Mouse (Mus musculus) thymus, adult 18-20 months (tissue): ENCODE measurements at regions not wholly inside any gene's neighbourhood (a gene's known extent, or its start where the extent isn't known, plus 50 kb on each side); places are given as distances from the start of the nearest gene placed in this dataset.
A peak's percentile ranks its signal among the peaks of the same experiment; 100 is the strongest.

ENCODE experiments used
- DNase-seq, 2 experiments: peaks; one replicate each; pipeline ENCODE4 v3.0.0; 2022; ENCODE audit warnings: mixed read lengths in 2 of 2

DNA sequence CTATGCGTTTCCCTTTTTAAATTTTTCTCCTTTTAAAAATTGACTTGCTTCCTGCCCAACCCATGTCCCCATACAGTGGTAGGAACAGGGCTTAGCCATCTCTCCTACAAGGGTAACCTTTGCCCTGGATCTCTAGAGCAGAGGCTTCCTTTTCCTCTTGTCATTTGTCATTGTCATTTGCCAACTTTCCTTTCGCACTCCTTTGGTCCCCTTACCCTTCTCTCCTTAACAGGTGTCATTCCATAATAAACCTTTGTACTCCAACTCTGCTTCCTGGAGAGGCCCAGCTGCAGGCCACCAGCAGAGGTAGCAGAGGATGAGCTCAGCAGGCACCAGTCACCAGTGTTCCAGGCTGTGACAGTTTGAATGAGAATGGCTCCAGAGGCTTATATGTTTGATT is 347.4 kb upstream of the Id2 start:
- no peak for DNase-seq

DNA sequence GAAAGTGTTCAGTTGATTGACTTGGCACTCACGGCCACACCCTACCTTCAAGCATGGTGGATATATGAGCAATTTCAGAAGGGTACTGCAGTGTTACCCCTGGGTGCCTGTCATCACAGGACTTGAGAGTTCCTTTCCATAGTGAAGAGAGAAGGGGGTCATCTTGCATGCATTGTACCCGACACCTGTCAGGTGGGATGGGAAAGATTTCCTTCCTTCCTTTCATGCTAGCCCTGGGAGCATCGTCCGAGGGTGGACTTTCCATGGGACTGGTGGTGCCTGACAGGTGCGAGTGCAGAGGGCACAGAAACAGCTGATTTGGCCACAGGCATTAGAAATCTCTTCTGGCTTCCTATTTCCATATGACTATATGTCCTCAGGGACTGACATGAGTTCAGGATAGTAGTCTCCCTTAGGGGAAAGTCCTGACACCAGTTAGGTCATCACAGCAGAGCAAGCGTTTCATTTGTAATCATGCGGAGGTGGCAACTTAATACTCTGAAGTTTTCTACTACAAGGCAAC is 342.1 kb upstream of the Id2 start:
- DNase-seq, result no peak

DNA sequence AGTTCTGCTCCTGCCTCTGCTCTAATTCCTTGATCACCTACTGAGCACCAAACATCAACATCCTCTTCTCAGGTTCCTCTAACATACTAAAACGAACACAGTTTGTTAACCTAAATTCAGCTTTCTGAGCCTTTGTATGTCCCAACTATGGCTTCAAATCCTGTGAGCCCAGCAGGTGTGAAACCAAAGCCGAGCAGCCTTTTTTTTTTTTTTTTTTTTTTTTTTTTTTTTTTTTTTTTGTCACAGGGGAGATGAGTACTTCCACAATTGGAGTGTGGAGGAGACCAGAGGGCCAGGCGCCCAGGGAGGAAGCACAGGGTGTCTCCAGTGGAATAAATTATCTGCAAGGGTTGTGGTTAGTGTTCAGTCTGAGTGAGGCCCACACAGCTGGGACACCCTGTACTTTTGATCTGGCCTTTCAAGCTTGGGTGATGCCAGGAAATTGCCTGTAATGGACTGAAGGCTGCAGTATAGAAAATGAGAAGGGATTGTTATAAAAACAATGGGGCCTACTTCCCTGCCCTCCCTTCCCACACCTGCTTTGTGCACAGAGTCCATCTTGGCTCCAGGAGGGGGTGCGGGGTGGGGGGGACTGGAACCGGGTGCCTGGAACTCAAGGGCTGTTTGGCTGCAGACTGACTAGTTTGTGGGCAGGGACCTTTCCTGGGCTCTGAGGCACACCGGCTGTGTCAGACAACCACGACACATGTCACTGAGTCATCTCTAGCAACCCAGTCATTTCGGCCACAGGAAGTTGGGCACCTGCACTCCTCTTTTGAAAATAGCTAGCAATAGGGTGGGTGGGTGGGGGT is 341.5 kb upstream of the Id2 start:
- DNase-seq, result peak in 1 of 2 experiments; percentile 25

DNA sequence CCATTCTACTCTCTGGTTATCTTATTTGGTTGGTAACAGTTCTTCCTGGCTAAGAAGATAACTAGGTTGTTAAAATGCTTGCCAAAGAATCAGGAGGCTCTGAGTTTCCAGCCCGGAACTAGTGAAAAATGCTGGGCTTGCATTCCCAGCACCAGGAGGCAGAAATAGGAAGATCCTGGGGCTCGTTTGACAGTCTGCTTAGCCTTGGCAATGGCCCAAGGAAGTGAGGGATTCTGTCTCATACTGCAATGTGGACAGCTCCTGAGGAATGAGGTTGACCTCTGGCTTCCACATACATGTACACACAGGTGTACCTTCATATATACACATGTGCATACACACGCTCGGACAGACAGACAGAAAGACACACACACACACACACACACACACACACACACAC is 340.6 kb upstream of the Id2 start:
- DNase-seq, result no peak

GRCm38 (mm10) chr12:25436220-25436911 is 339.4 kb upstream of the Id2 start:
- no peak for DNase-seq

DNA sequence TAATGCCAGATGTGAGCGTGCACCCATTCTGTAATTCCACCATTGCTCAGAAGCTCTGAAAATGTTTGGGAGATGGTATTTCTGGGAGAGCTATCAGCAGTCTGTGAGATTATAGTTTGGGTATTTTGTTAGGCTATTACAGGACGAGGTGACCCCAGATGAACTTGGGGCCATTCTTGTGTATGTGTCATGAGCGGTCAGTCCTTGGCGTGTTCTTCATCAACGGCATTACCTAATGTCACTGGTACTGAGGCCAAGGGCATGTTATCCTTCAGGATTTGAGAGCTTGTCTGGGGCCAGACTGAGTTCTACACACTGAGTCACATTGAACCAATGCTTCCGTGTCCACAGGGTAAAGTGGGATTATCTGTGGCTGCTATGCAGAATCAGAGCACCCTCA is 335.9 kb upstream of the Id2 start:
- no peak for DNase-seq

- DNase-seq, result peak; percentile 7 to 44
These were observed 334.0 kb upstream of the Id2 start for GRCm38 (mm10) chr12:25430911-25431310.

- DNase-seq, result no peak
These were observed 331.1 kb upstream of the Id2 start for GRCm38 (mm10) chr12:25427911-25428642.

- DNase-seq, result no peak
These were observed 320.4 kb upstream of the Id2 start for GRCm38 (mm10) chr12:25417336-25417735.

- DNase-seq, result no peak
These were observed 319.6 kb upstream of the Id2 start for GRCm38 (mm10) chr12:25416571-25416970.

DNA sequence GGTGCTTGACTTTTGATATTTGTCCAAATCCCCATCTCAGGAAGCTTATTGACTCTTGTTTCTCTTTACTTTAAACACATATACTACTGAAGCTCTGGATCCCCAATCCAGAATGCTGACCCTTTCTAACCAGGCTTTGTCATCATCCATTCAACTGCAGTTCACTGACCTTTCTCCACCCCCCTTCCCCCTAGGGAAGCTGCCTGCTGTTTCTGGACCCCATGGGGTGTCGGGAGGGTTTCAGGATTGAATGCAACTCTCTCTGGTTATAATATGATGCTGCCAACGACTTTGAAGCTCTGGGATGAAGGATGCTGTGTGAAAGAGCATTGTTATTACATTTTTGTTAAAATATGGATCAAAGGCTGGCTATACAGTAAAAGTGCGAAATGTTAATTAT is 318.7 kb upstream of the Id2 start:
- DNase-seq, result no peak

DNA sequence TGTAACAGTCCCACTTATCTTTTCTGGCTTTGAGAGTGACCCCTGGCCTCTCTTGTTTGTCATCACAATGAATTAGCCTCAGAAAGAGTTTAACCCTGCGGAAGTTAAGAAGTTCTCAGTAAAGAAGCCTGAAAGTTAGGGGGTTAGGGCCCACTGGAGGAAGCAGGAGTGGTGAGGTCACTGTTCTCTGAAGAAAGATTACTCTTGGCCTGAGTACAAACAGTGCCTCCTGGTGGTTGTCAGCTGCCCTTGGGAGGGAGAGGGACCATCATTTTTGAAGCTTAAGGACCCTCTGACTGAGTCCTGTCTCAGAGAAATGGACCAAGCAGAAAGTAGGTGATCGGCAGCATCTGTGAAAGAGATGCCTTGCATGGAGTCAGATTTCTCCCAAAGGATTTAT is 318.3 kb upstream of the Id2 start:
- DNase-seq, result peak in 1 of 2 experiments; percentile 13

GRCm38 (mm10) chr12:25407301-25407700 is 310.4 kb upstream of the Id2 start:
- DNase-seq, result no peak

DNA sequence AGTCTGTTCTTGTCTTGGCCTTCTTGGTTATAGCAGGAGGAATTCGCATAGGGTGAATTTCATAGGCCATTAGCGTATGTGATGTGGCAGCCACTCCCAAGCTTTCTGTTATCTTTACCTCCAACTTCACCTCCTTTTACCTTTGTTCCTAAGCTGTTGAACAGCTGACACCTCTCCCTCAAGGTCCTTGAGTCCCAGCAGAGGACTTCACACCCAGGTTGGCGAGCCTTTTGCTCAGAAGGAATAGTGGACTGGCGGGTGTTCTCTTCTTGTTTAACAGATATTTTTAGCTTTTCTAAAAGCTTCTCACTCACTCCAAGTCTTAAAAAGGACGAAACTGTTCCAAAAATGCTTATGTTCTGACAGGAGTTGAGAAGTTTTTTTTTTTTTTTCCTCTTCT is 303.4 kb upstream of the Id2 start:
- no peak for DNase-seq

DNA sequence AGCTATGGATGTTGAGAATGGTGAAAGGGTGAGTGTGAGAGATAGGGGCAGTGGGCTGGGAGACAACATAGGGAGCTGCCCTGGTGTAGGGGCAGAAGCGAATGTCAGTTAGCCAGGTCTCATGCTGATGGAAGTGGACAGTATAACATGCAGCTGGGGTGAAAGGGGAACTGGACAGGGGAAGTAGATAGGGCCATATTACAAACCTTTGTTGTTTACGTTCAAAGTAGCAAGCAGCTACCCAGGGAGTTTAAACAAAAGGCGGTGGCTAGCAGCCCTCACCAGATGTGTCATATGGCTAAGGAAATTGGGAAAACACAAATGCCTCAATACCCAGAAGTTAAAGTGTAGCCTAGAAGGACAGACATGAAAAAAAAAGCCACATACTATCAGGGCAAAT is 301.8 kb upstream of the Id2 start:
- DNase-seq, result no peak

GRCm38 (mm10) chr12:25394326-25394725 is 297.4 kb upstream of the Id2 start:
- no peak for DNase-seq

DNA sequence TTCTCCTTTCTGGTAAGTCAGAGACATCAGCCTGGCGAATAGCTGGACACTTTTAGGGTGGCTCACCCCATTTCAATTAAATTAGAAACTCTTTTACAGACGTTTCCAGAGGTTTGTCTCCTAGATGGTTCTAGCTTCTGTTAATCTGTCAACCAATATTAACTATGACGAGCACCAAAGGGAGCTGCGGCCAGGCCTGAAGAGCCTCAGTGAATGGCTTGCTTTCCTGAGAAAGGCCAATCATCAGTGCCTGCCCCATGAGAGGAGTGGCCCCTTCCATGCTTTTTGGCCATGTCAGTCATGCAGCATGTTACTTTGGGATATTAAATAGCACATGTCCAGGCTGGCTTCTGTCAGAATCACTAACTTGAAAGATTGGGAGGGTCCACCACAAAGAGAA is 296.6 kb upstream of the Id2 start:
- no peak for DNase-seq

- no peak for DNase-seq
These were observed 292.3 kb upstream of the Id2 start for GRCm38 (mm10) chr12:25389202-25389601.

DNA sequence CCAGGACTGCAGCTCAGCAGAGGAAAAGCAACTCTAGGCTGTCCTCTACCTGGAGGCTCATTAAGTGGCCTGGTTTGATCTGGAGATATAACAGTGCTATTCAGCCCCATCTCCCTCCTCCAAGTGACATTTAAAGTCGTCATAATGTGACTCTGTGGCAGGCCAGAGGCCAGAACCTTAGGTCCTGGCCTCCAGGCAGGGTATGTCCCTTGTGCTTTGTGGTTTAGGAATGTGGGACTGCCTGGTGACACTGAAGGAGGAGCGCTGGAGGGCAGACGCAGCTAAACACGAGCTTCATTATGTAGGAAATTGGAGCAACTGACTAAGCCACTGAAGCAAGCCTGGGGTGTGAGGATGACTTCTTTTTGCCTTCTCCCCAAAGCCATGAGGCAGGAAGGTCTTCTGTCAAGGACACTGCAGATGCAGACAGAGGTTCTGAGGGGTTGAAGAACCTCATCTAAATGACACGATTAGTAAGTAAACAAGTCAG is 290.9 kb upstream of the Id2 start:
- no peak for DNase-seq

DNA sequence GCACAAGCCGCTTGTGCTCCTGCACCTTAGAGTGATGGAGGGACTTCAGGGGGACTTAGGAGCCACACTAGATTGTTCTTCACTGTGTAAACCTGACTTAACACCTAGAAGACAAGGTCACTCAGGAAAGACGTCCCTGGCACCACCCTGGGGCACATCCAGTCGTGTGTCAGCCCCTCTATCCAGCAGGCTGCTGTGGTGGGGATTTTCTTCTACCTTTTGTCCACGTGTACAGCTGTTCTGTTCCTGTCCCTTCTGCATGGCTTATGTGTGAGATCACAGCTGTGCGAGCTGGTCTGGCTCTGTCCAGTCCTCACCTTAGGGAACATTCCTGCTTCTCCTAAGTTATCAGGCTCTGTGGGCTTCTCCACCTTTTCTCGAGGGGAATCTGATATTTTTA is 286.0 kb upstream of the Id2 start:
- no peak for DNase-seq

DNA sequence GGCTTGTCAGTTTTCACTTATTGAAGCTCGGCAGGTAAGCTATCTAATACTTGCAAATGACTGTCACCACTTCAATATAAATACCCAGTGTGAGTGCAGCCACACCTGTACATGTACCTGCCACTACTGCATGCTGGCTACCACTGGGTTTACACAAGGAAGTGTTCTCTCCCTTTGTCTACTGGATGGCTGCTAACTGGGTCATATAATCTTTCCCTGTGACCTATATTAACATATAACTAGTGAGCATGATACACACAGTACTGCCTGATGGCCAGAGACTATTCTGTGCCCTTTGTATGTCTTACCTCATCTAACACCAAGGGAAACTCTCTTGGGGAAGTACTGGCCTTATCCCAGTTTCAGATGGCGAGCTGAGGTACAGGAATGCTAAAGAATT is 285.5 kb upstream of the Id2 start:
- DNase-seq, result no peak

DNA sequence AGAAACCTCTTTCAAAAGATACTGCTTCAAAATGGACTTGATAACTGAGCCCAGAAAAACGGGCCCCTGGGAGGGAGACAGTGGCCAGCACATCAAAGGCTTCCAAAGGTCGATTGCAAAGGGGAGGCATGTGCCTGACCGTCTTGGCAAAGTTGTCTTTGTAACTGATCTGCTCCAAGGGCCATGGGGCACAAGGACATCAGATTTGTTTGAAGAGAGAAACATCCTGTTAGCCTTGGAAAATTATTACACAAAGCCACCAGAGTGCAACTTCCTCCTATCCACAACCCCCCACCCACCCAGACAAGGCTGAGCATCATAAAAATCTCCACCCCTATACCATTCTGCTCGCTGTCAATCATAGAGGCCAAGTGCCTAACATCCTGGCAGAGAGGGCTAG is 284.7 kb upstream of the Id2 start:
- no peak for DNase-seq

- no peak for DNase-seq
These were observed 283.1 kb upstream of the Id2 start for GRCm38 (mm10) chr12:25379996-25380395.
